Mouse (Mus musculus): ENCODE results near the gene Rgmb. TPM values are rescaled to one million over a fixed set of nuclear protein-coding genes. Genes with fewer than 3 reads are reported as not detected.

Rgmb gene
- polyA plus RNA-seq, 1 experiment from 2014 or later, result 15.0 TPM

DNA sequence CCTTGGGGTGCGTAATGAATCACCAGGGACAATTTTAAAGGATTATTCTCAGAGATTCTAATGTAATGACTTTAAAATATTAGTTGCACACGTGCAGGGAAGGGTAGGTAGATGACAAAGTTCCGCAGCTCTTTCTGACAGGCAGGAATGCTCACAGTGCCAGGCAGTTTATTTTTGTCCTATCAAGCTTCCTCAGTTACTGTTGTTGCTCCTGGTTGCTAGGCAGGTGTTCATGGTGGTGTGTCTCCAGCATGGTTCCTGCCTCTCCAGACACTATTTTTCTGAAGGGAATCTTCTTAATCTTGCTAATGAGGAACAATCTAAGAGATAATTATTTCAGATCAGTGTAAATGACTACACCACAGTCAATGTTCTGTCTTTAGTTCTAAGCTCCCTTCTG is 19.7 kb upstream of the Rgmb start:
- H3K4me3 ChIP-seq (replicated peaks; ENCODE audit: low read depth, low read length), result no peak overlapping the region
- WGBS, result 62% methylated on average over 3 of the region's 3 CpGs
- H3K4me2 ChIP-seq (ENCODE audit: low read length), result no peak overlapping the region
- no peak for DNase-seq (ENCODE audit: low spot score)
- ATAC-seq (replicated peaks; ENCODE audit: low FRiP score, low read depth), result no peak
- H3K9ac ChIP-seq (ENCODE audit: low read depth, low read length), result no peak overlapping the region
- no peaks in the 10 kb centered on the region for H3K27me3 ChIP-seq (ENCODE audit: insufficient read depth, low read length)
- H3K4me1 ChIP-seq (replicated peaks; ENCODE audit: insufficient read depth, low read length), result no peaks in the 10 kb centered on the region
- no peak for TF ChIP-seq CTCF (IDR thresholded peaks at IDR 0.05; ENCODE audit: low read depth)
- H3K9me3 ChIP-seq (replicated peaks; ENCODE audit: low read length), result no peaks in the 10 kb centered on the region
- H3K36me3 ChIP-seq (ENCODE audit: insufficient read depth, low read length), result no peaks in the 10 kb centered on the region
- no peak overlapping the region for H3K27ac ChIP-seq

DNA sequence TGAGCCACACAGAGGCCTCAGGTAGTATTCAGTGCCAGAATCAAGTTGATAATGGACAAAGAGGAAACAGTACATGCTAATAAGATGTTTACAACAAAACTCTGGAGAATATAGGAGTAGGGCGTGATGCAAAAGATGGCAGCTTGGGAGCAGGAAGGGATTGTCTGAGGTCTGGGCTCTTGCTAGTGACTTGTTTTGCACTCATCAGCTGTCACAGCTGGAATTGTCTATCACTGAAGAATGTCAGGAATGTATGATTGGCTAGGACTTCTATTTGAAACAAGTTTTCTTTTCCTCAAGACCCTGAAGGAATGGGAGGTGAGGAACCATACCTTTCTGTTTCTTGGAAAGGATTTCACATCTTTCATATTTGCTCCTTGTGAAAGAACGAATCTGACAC is 10.6 kb upstream of the Rgmb start:
- Histone ChIP-seq H3K27ac (no peak overlapping the region), H3K4me2 (ENCODE audit: low read length) (no peak overlapping the region), H3K9ac (ENCODE audit: low read depth, low read length) (no peak overlapping the region), H3K36me3 (ENCODE audit: insufficient read depth, low read length) (no peaks in the 10 kb centered on the region), H3K27me3 (ENCODE audit: insufficient read depth, low read length) (no peaks in the 10 kb centered on the region), H3K9me3 (replicated peaks; ENCODE audit: low read length) (no peaks in the 10 kb centered on the region), H3K4me1 (replicated peaks; ENCODE audit: insufficient read depth, low read length) (no peaks in the 10 kb centered on the region), H3K4me3 (replicated peaks; ENCODE audit: low read depth, low read length) (no peak overlapping the region)
- no peak for DNase-seq (ENCODE audit: low spot score)
- ATAC-seq (replicated peaks; ENCODE audit: low FRiP score, low read depth), result no peak
- 87% methylated on average over 2 of the region's 2 CpGs for WGBS
- no peak for TF ChIP-seq CTCF (IDR thresholded peaks at IDR 0.05; ENCODE audit: low read depth)

DNA sequence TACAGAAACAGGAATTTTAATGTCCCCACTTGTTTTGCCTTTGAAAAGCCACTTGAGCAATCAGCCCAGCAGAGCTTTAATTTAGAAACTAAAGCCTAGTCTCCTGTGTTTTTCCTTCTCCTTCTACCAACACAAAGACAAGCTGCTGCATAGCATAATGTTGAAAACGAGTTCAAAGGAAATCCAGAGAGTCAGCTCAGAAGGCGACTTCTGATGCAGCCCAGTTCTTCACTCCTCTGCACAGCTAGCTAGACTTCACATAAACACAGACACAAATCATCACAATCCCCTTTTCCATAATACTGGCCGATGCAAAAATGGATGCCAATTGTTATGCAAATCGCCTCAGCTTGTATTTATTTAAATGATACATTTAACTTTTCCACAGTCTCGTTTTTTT is 1.6 kb upstream of the Rgmb start:
- no peak overlapping the region for H3K27ac ChIP-seq
- TF ChIP-seq CTCF (IDR thresholded peaks at IDR 0.05; ENCODE audit: low read depth), result no peak
- H3K4me2 ChIP-seq (ENCODE audit: low read length), result no peak overlapping the region
- no peak for DNase-seq (ENCODE audit: low spot score)
- ATAC-seq (replicated peaks; ENCODE audit: low FRiP score, low read depth), result no peak
- no peaks in the 10 kb centered on the region for H3K27me3 ChIP-seq (ENCODE audit: insufficient read depth, low read length)
- H3K4me1 ChIP-seq (replicated peaks; ENCODE audit: insufficient read depth, low read length), result peaks cover 7% of the 10 kb centered on the region; the same call in 1 of the 2 replicates
- no peak overlapping the region for H3K4me3 ChIP-seq (replicated peaks; ENCODE audit: low read depth, low read length)
- H3K36me3 ChIP-seq (ENCODE audit: insufficient read depth, low read length), result no peaks in the 10 kb centered on the region
- no peaks in the 10 kb centered on the region for H3K9me3 ChIP-seq (replicated peaks; ENCODE audit: low read length)
- no peak overlapping the region for H3K9ac ChIP-seq (ENCODE audit: low read depth, low read length)
- WGBS, result 38% methylated on average over 5 of the region's 5 CpGs

DNA sequence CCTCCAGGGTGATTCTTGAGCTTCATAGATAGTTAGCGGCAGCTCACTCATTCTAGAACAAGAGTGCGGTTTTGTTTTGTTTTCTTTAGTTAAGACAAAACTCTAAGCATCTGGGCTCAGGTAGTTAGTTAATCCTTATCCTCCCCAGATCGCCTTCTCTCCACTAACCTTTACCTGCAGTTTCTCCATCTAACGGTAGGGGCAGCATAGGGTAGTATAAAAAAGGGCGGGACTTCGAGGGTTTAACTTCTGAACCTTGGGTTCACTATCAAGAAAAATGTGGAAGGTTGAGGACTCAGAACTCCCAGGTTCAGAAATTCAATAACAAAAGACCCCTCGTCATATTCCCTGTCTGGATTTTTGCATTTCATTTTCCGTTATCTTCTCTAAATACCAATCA is 971 bp upstream of the Rgmb start:
- Histone ChIP-seq H3K9ac (ENCODE audit: low read depth, low read length) (no peak overlapping the region), H3K27ac (no peak overlapping the region), H3K36me3 (ENCODE audit: insufficient read depth, low read length) (no peaks in the 10 kb centered on the region), H3K4me1 (replicated peaks; ENCODE audit: insufficient read depth, low read length) (peaks cover 7% of the 10 kb centered on the region; the same call in 1 of the 2 replicates), H3K9me3 (replicated peaks; ENCODE audit: low read length) (no peaks in the 10 kb centered on the region), H3K4me3 (replicated peaks; ENCODE audit: low read depth, low read length) (no peak overlapping the region), H3K27me3 (ENCODE audit: insufficient read depth, low read length) (no peaks in the 10 kb centered on the region), H3K4me2 (ENCODE audit: low read length) (no peak overlapping the region)
- peak; percentile 76 for TF ChIP-seq CTCF (IDR thresholded peaks at IDR 0.05; ENCODE audit: low read depth)
- WGBS, result 26% methylated on average over 8 of the region's 8 CpGs
- peak; percentile 75 for DNase-seq (ENCODE audit: low spot score)
- no peak for ATAC-seq (replicated peaks; ENCODE audit: low FRiP score, low read depth)

DNA sequence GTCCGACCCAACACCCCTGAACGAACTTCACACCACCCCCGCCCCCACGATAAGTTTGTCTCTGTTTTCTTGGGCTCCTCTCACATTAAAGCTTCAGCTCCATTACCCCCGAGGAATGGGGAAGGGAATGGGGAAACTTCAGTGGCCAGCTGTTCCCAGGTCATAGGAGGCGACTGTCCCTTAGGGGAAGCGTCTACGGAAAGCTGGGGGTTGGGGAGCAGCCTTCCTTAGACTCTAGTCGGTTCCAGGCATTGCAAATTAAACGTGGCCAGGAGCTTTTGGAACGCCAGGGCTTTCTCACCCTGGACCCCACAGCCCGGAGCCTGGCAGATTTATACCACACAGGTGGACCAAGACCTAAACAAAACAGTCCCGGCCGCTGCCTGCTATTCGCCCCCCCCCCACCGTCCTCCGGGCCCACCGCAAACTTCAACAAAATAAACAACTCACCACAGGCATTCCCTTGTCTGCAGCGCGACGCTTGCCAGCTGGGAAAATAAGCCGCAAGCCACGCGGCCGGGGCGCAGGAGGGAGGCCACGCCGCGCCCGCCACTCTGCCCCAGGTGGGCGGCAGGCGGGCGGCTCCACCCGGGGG is 571 bp downstream of the Rgmb start:
- H3K4me3 ChIP-seq (replicated peaks; ENCODE audit: low read depth, low read length), result peak overlapping the region; percentile 54
- no peaks in the 10 kb centered on the region for H3K36me3 ChIP-seq (ENCODE audit: insufficient read depth, low read length)
- H3K9me3 ChIP-seq (replicated peaks; ENCODE audit: low read length), result no peaks in the 10 kb centered on the region
- TF ChIP-seq CTCF (IDR thresholded peaks at IDR 0.05; ENCODE audit: low read depth), result no peak
- no peaks in the 10 kb centered on the region for H3K27me3 ChIP-seq (ENCODE audit: insufficient read depth, low read length)
- H3K9ac ChIP-seq (ENCODE audit: low read depth, low read length), result peak overlapping the region; percentile 63
- H3K4me2 ChIP-seq (ENCODE audit: low read length), result peak overlapping the region; percentile 98
- DNase-seq (ENCODE audit: low spot score) (peak; percentile 63), ATAC-seq (replicated peaks; ENCODE audit: low FRiP score, low read depth) (peak; percentile 5; the same call in 1 of the 2 replicates)
- peaks cover 7% of the 10 kb centered on the region; the same call in 1 of the 2 replicates for H3K4me1 ChIP-seq (replicated peaks; ENCODE audit: insufficient read depth, low read length)
- H3K27ac ChIP-seq, result peak overlapping the region; percentile 83
- under 1% methylated on average over 32 of the region's 34 CpGs for whole genome bisulfite sequencing

DNA sequence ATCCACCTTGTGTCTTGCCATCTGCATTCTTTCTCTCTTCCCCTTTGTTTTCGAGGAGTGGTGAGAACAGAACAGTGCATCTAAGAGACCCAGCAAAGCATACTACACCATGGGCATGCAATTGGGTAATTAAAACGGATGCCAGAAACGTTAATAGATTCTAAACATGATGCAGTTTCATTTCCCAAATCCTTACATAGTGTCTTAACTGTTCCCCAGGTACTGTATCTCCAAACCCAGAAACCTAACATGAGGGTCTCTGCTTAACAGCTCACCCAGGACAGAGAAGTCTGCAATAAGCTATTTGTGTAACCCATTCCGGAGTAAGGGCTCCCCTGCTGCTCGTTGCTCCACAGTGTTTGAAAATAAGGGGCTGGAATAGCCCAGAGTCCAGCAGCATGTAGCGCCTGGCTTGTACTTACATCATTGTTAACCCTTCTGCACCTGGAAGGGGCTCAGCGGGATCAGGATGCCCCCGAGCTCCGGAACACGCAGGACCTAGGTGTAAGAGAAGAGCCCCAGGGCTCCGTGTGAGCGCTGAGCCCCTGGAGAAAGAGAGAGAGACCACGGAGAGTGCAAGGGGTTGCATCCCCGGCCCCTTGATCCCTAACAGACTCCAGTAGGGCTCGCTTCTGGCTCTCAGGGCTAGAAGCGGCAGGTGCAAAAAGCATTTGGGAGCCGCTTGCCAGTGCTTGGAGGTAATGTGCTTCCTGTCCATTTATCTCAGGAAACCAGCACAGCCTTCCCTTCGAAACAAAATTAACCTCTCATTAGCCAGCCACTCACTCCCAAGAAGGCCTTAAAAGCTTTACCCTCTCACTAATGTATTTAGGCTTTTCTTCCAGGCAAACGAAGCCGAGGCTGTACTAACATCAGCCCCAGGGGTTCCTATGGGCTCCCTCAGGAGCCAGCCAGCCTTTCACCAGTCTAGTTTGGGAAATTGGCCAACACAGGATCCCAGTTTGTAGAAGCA is 1.4 kb downstream of the Rgmb start:
- peak overlapping the region; percentile 63; the same call in 1 of the 2 replicates for H3K9ac ChIP-seq (ENCODE audit: low read depth, low read length)
- H3K27me3 ChIP-seq (ENCODE audit: insufficient read depth, low read length), result no peaks in the 10 kb centered on the region
- H3K4me3 ChIP-seq (replicated peaks; ENCODE audit: low read depth, low read length), result peak overlapping the region; percentile 54
- 3% methylated on average over 20 of the region's 20 CpGs for WGBS
- H3K4me1 ChIP-seq (replicated peaks; ENCODE audit: insufficient read depth, low read length), result peaks cover 8% of the 10 kb centered on the region
- H3K9me3 ChIP-seq (replicated peaks; ENCODE audit: low read length), result no peaks in the 10 kb centered on the region
- no peak for TF ChIP-seq CTCF (IDR thresholded peaks at IDR 0.05; ENCODE audit: low read depth)
- H3K36me3 ChIP-seq (ENCODE audit: insufficient read depth, low read length), result no peaks in the 10 kb centered on the region
- ATAC-seq (replicated peaks; ENCODE audit: low FRiP score, low read depth) (no peak), DNase-seq (ENCODE audit: low spot score) (peak; percentile 69)
- peak overlapping the region; percentile 98 for H3K4me2 ChIP-seq (ENCODE audit: low read length)
- peak overlapping the region; percentile 83 for H3K27ac ChIP-seq

Measured in kidney, postnatal 0 days (tissue).